Mouse (Mus musculus): ENCODE data around the gene Mcu. TPM values are rescaled to one million over a fixed set of nuclear protein-coding genes. Genes with fewer than 3 reads are reported as not detected.

Mcu gene
- polyA plus RNA-seq, 1 experiment, result 16.1 TPM

DNA sequence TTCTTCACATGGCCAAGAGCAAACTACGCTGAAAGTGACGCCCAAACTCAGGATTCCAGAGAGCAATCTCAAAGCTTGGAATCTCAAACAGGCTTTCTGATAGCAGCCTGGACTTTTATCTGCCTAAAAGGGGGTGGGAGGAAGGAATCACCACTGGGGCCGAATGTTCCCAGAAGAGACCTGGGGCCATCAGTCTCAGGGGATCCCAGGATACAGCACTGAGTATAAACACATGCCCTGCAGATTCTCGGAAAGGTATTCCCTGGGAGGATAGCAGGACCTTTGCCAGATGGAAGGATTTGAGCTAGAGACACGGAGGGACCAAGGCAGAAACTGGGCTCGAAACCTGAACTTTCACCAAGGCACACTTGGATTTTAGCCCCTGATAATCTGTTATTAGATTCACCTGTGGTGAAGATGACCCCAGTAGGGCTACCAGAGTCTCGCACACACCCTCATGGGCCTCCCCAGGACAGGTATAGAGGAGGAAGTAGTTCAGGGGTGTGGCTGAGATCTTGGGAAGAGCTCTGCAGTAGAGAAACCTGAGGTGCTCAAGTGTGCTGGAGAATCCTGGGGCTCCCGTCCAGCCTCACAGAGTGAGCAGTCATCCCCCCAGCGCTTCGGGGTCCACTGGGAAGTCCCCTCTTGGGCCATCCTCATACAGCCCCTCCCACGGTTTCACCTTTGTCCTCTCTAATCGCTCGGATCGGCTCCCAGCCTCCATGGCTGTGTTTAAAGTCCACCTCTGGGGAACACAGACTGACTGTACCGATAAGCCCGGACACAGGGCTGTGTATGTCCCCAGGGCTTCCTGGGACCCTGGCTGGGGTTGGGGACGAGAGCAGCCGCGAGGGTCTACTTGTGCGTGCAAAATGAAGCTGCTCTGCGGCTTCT is 213.3 kb downstream of the Mcu start, which contains the start of gene Pla2g12b:
Pla2g12b (plus strand) TSS at position 762 of the 894 bp plus-strand sequence.
- TF ChIP-seq POLR2A (IDR thresholded peaks at IDR 0.05; ENCODE audit: borderline replicate concordance, control insufficient read depth, low read depth, low read length) (no peak), CTCF (IDR thresholded peaks at IDR 0.05; ENCODE audit: control insufficient read depth, insufficient read depth, low read length) (no peak)
- Histone ChIP-seq H3K27ac (ENCODE audit: control insufficient read depth, insufficient read depth, low read depth, low read length, poor library complexity) (no peak within 1 kb of the TSS), H3K4me1 (ENCODE audit: control insufficient read depth, insufficient read depth, low read length) (no peaks in the 10 kb centered on the region), H3K4me3 (replicated peaks; ENCODE audit: control insufficient read depth, low read depth, low read length) (no peak within 1 kb of the TSS)
- WGBS, result 77% methylated on average over 21 of the region's 21 CpGs

Other genes with a start within 250 kb of the Mcu start
- gene Gm10273, start 221.1 kb downstream of the Mcu start, polyA plus RNA-seq (2011; ENCODE audit: insufficient read depth, insufficient read length, low replicate concordance, missing spikeins), result 12.5 and 45.2 TPM in 2 replicates
- not detected in 2 replicates for gene Pla2g12b, start 213.0 kb downstream of the Mcu start, polyA plus RNA-seq (2011; ENCODE audit: insufficient read depth, insufficient read length, low replicate concordance, missing spikeins)
- gene Oit3, start 174.9 kb downstream of the Mcu start, polyA plus RNA-seq (2011; ENCODE audit: insufficient read depth, insufficient read length, low replicate concordance, missing spikeins), result not detected in 2 replicates
- gene Gm10322, start 629 bp downstream of the Mcu start, polyA plus RNA-seq (2011; ENCODE audit: insufficient read depth, insufficient read length, low replicate concordance, missing spikeins), result not detected in 2 replicates
- gene Micu1, start 85.8 kb upstream of the Mcu start, polyA plus RNA-seq (2011; ENCODE audit: insufficient read depth, insufficient read length, low replicate concordance, missing spikeins), result 26.5 and 29.0 TPM in 2 replicates